Mouse (Mus musculus): ENCODE results near the gene S100a16. TPM values are rescaled to one million over a fixed set of nuclear protein-coding genes. Genes with fewer than 3 reads are reported as not detected.

Gene S100a16
- polyA plus RNA-seq, 1 experiment from 2014 or later = 62.7 TPM

GRCm38 (mm10) chr3:90586016-90586643, 49.1 kb downstream of the S100a16 start:
- no peak for ATAC-seq (ENCODE audit: extremely low read depth, insufficient number of reproducible peaks, low FRiP score, low TSS enrichment)
- 76% methylated on average over 15 of the region's 15 CpGs for WGBS
- Histone ChIP-seq H3K27me3 (replicated peaks) (no peaks in the 10 kb centered on the region), H3K9ac (no peak overlapping the region), H3K36me3 (no peaks in the 10 kb centered on the region), H3K9me3 (no peaks in the 10 kb centered on the region), H3K4me2 (no peak overlapping the region), H3K4me1 (peaks cover 31% of the 10 kb centered on the region), H3K4me3 (no peak overlapping the region), H3K27ac (replicated peaks) (peak overlapping the region; percentile 22; the same call in 1 of the 2 replicates)

- Histone ChIP-seq H3K9ac (no peak overlapping the region), H3K27ac (replicated peaks) (peak overlapping the region; percentile 22; the same call in 1 of the 2 replicates), H3K36me3 (no peaks in the 10 kb centered on the region), H3K4me2 (no peak overlapping the region), H3K4me1 (peaks cover 31% of the 10 kb centered on the region), H3K4me3 (no peak overlapping the region), H3K9me3 (no peaks in the 10 kb centered on the region), H3K27me3 (replicated peaks) (no peaks in the 10 kb centered on the region)
- no peak for ATAC-seq (ENCODE audit: extremely low read depth, insufficient number of reproducible peaks, low FRiP score, low TSS enrichment)
- 48% methylated on average over 10 of the region's 10 CpGs for WGBS
Measured at GRCm38 (mm10) chr3:90586906-90587305, 49.9 kb downstream of the S100a16 start.

- Histone ChIP-seq H3K9ac (no peak overlapping the region), H3K4me1 (peaks cover 31% of the 10 kb centered on the region), H3K9me3 (no peaks in the 10 kb centered on the region), H3K27ac (replicated peaks) (0 out of 2 replicates have a peak overlapping the region, but pooled peaks have one; percentile 20), H3K4me3 (no peak overlapping the region), H3K27me3 (replicated peaks) (no peaks in the 10 kb centered on the region), H3K4me2 (no peak overlapping the region), H3K36me3 (no peaks in the 10 kb centered on the region)
- WGBS = 80% methylated on average over 14 of the region's 14 CpGs
- no peak for ATAC-seq (ENCODE audit: extremely low read depth, insufficient number of reproducible peaks, low FRiP score, low TSS enrichment)
Measured at GRCm38 (mm10) chr3:90587361-90588101, 50.5 kb downstream of the S100a16 start.

- no peak overlapping the region for H3K9ac ChIP-seq
- H3K4me1 ChIP-seq = peaks cover 17% of the 10 kb centered on the region
- no peak overlapping the region for H3K4me3 ChIP-seq
- no peaks in the 10 kb centered on the region for H3K27me3 ChIP-seq (replicated peaks)
- no peak for ATAC-seq (ENCODE audit: extremely low read depth, insufficient number of reproducible peaks, low FRiP score, low TSS enrichment)
- WGBS = 66% methylated on average over 6 of the region's 6 CpGs
- H3K9me3 ChIP-seq = 0 out of 2 replicates have a peak, but pooled peaks cover 5% of the 10 kb centered on the region
- no peak overlapping the region for H3K4me2 ChIP-seq
- no peaks in the 10 kb centered on the region for H3K36me3 ChIP-seq
- no peak overlapping the region for H3K27ac ChIP-seq (replicated peaks)
Measured at GRCm38 (mm10) chr3:90589390-90589789, 52.3 kb downstream of the S100a16 start.

- Histone ChIP-seq H3K9ac (no peak within 1 kb of the TSS), H3K27ac (replicated peaks) (no peak within 1 kb of the TSS), H3K4me1 (peaks cover 16% of the 10 kb centered on the region), H3K36me3 (no peaks in the 10 kb centered on the region), H3K4me2 (no peak within 1 kb of the TSS), H3K9me3 (0 out of 2 replicates have a peak, but pooled peaks cover 5% of the 10 kb centered on the region), H3K4me3 (no peak within 1 kb of the TSS), H3K27me3 (replicated peaks) (no peaks in the 10 kb centered on the region)
- ATAC-seq (ENCODE audit: extremely low read depth, insufficient number of reproducible peaks, low FRiP score, low TSS enrichment) = no peak
- WGBS = 76% methylated on average over 8 of the region's 8 CpGs
Measured at GRCm38 (mm10) chr3:90589947-90590346, 52.9 kb downstream of the S100a16 start, which contains the start of gene S100a2. TSS of gene S100a2 (plus strand) at chr3:90590247.

Other genes with a start within 250 kb of the S100a16 start
- gene Gatad2b, start 244.1 kb upstream of the S100a16 start, polyA plus RNA-seq (2015; fragmentation: Nextera tagmentation; extraction: Ambion mirVana) = 7.9 and 9.3 TPM in 2 replicates
- 5.5 and 7.2 TPM in 2 replicates for gene Slc27a3, start 147.3 kb upstream of the S100a16 start, polyA plus RNA-seq (2015; fragmentation: Nextera tagmentation; extraction: Ambion mirVana)
- 17.5 and 19.8 TPM in 2 replicates for gene Ints3, start 103.6 kb upstream of the S100a16 start, polyA plus RNA-seq (2015; fragmentation: Nextera tagmentation; extraction: Ambion mirVana)
- gene Npr1, start 71.4 kb upstream of the S100a16 start, polyA plus RNA-seq (2015; fragmentation: Nextera tagmentation; extraction: Ambion mirVana) = 9.7 and 11.4 TPM in 2 replicates
- gene Ilf2, start 61.1 kb upstream of the S100a16 start, polyA plus RNA-seq (2015; fragmentation: Nextera tagmentation; extraction: Ambion mirVana) = 116 and 125 TPM in 2 replicates
- gene Snapin, start 46.2 kb upstream of the S100a16 start, polyA plus RNA-seq (2015; fragmentation: Nextera tagmentation; extraction: Ambion mirVana) = 72.8 and 74.7 TPM in 2 replicates
- gene Chtop, start 27.8 kb upstream of the S100a16 start, polyA plus RNA-seq (2015; fragmentation: Nextera tagmentation; extraction: Ambion mirVana) = 92.0 and 98.5 TPM in 2 replicates
- gene S100a1, start 22.9 kb upstream of the S100a16 start, polyA plus RNA-seq (2015; fragmentation: Nextera tagmentation; extraction: Ambion mirVana) = 203 and 220 TPM in 2 replicates
- 70.4 and 73.4 TPM in 2 replicates for gene S100a13, start 22.8 kb upstream of the S100a16 start, polyA plus RNA-seq (2015; fragmentation: Nextera tagmentation; extraction: Ambion mirVana)
- gene S100a14, start 10.4 kb upstream of the S100a16 start, polyA plus RNA-seq (2015; fragmentation: Nextera tagmentation; extraction: Ambion mirVana) = 0.17 and 0.28 TPM in 2 replicates
- gene S100a3, start 23.3 kb downstream of the S100a16 start, polyA plus RNA-seq (2015; fragmentation: Nextera tagmentation; extraction: Ambion mirVana) = 0.27 and 0.32 TPM in 2 replicates
- not detected in 2 replicates for gene S100a2, start 53.0 kb downstream of the S100a16 start, polyA plus RNA-seq (2015; fragmentation: Nextera tagmentation; extraction: Ambion mirVana)
- not detected in 2 replicates for gene Gm42674, start 64.7 kb downstream of the S100a16 start, polyA plus RNA-seq (2015; fragmentation: Nextera tagmentation; extraction: Ambion mirVana)
- gene S100a4, start 66.5 kb downstream of the S100a16 start, polyA plus RNA-seq (2015; fragmentation: Nextera tagmentation; extraction: Ambion mirVana) = 2.4 and 3.1 TPM in 2 replicates
- gene S100a5, start 71.3 kb downstream of the S100a16 start, polyA plus RNA-seq (2015; fragmentation: Nextera tagmentation; extraction: Ambion mirVana) = not detected in 2 replicates
- gene S100a6, start 75.6 kb downstream of the S100a16 start, polyA plus RNA-seq (2015; fragmentation: Nextera tagmentation; extraction: Ambion mirVana) = 38.1 and 38.2 TPM in 2 replicates
- not detected in 2 replicates for gene S100a7a, start 116.8 kb downstream of the S100a16 start, polyA plus RNA-seq (2015; fragmentation: Nextera tagmentation; extraction: Ambion mirVana)
- 10.4 and 15.2 TPM in 2 replicates for gene S100a8, start 131.7 kb downstream of the S100a16 start, polyA plus RNA-seq (2015; fragmentation: Nextera tagmentation; extraction: Ambion mirVana)
- 5.2 and 10.9 TPM in 2 replicates for gene S100a9, start 158.5 kb downstream of the S100a16 start, polyA plus RNA-seq (2015; fragmentation: Nextera tagmentation; extraction: Ambion mirVana)
- not detected in 2 replicates for gene Pglyrp4, start 189.7 kb downstream of the S100a16 start, polyA plus RNA-seq (2015; fragmentation: Nextera tagmentation; extraction: Ambion mirVana)
- not detected in 2 replicates for gene Gm5849, start 240.6 kb downstream of the S100a16 start, polyA plus RNA-seq (2015; fragmentation: Nextera tagmentation; extraction: Ambion mirVana)

Measured in heart, embryonic 13.5 days (tissue).